Mouse (Mus musculus) heart, adult 2 months (tissue): ENCODE measurements around the gene Metap1.

ENCODE experiments used
- CTCF ChIP-seq: fragments of 200-600 bp; IDR thresholded peaks from 2 replicates; pipeline ENCODE4 v1.8.1; 2022; ENCODE audit warnings: antibody characterized with exemption, mild to moderate bottlenecking, moderate library complexity
- EP300 ChIP-seq: fragments of 200-500 bp; IDR thresholded peaks from 2 replicates; pipeline ENCODE4 v1.6.1; 2011; ENCODE audit warnings: low read depth, low read length, control low read depth; ENCODE audit not compliant: insufficient read depth
- POLR2A ChIP-seq: fragments of 200-500 bp; IDR thresholded peaks from 2 replicates; pipeline ENCODE4 v1.6.1; 2011; ENCODE audit warnings: mild to moderate bottlenecking, low read depth, low read length, control low read depth; ENCODE audit not compliant: insufficient read depth

GRCm38 (mm10) chr3:138526073-138526915 is 37.0 kb upstream of the Metap1 start, which contains the start of gene Eif4e:
- TF ChIP-seq POLR2A = no peak
- TF ChIP-seq CTCF = no peak
- no peak for TF ChIP-seq EP300
